Mouse (Mus musculus) megakaryocyte, embryonic 14.5 days (primary cell): ENCODE results near the gene Cdc14a.

Experiments used
- FLI1 ChIP-seq: IDR thresholded peaks from 2 replicates; pipeline ENCODE4 v1.6.1; 2012; ENCODE audit warnings: low read length, inconsistent platforms, mixed read lengths
- GATA1 ChIP-seq: IDR thresholded peaks from 3 replicates; pipeline ENCODE4 v1.6.1; 2012; ENCODE audit warnings: mixed read lengths, low read length, inconsistent platforms, borderline replicate concordance

- TF ChIP-seq GATA1 (no peak), FLI1 (no peak)
Observed at GRCm38 (mm10) chr3:116333229-116333628, 90.6 kb downstream of the Cdc14a start.
